Mouse (Mus musculus) retina, embryonic 14.5 days (tissue): Measurements from ENCODE around the gene Nudcd3.

Experiments
- DNase-seq: peaks from one replicate; pipeline ENCODE4 v3.0.0-alpha.2; 2015; ENCODE audit warnings: low spot score

Gene Nudcd3

GRCm38 (mm10) chr11:6200087-6200569, at the start of gene Nudcd3:
Gene Nudcd3 (minus strand): TSS chr11:6200415.
- peak; percentile 90 for DNase-seq

DNA sequence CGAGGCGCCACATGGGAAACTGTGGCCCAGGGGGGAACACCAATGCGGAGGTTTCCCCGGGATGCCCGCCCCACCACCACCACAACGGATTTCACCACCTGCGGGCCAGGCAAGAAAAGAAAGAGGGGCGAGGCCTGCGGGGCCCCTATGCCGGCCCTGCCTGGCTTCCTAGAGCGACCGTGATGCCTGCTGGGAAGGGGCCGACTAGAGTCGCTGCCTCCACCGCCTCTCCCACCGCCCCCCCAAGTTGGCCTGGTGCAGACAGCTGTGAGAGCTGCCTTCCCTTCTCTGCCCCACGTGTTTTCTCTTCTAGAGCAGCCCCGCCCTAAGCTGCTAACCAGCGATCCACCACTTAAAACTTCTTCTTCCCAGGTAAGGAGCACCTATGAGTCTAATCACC, 44.5 kb upstream of the Nudcd3 start:
- DNase-seq: no peak

GRCm38 (mm10) chr11:6233025-6233424, 32.8 kb upstream of the Nudcd3 start:
- no peak for DNase-seq

GRCm38 (mm10) chr11:6230012-6230411, 29.8 kb upstream of the Nudcd3 start, which contains the start of gene Npc1l1:
Gene Npc1l1 (minus strand): TSS chr11:6230143.
- DNase-seq: no peak

- DNase-seq: no peak
These were observed 24.5 kb upstream of the Nudcd3 start for GRCm38 (mm10) chr11:6224541-6225229.

DNA sequence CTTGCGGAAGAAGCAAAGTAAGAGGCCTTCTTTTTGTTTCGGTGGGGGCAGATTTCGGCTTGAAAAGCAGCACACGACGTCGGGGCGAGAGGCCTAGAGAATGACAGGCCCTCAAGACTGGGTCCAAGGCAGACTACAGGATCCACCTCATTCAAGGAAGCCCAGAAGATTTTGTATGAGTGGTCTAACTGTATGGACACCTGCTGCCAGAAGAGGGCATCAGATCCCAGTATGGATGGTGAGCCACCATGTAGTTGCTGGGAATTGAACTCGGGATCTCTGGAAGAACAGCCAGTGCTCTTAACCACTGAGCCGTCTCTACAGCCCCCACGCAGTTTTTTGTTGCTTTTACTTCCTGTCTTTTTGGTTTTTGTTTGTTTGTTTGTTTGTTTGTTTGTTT, 22.0 kb upstream of the Nudcd3 start:
- DNase-seq: no peak

- no peak for DNase-seq
These were observed 19.8 kb upstream of the Nudcd3 start for GRCm38 (mm10) chr11:6219967-6220366.

DNA sequence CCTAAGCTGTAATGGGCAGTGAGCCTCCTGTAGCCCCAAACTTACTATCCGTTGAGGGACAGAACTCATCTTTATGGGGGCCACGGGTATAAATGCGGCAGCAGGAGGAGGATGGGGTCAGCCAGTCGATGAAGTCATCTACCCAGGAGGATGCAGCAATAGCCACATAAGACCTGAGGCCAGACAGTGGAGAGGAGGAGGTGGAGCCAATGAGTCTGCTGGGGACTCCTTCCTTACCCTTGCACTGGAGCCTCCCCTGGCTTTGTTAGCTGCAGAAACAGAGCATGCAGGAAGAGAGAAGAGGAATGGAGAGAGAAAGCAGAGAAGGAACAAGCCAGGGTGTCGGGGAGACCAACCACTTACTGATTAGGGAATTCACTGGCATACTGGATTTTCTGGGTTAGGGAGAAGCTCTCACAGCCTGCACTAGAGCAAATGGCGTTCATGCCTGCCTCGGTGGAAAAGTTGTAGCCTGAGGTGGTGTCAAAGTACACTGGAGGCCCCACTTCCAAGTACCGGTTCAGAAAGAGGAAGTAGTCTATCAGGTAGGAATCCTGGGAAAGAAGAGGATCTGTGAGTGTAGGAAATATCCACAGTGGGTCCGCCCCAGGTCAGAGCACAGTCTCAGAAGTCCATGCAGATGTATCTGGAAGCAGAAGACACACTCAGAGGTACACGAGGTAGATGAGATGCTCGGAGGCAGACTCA, 18.1 kb upstream of the Nudcd3 start:
- no peak for DNase-seq

DNA sequence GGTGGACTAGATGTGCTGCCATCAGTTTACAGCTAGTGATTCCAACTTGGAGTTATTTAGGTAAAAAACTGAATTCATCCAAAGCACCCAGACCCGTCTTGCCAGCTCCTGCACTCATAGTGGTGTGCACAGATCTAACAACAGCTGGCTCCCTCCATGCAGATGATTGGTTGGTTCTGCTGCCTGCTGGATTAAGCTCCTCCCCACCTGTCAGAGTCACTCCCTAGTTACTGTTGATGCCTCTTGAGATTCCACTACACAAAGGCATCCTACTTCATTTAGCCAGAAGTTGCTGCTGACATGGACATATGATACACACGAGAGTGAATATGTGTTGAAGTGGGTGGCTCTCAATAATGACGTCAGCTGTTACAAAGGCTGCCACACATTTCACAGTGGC, 16.6 kb upstream of the Nudcd3 start:
- DNase-seq: peak; percentile 10

- no peak for DNase-seq
These were observed 7.9 kb upstream of the Nudcd3 start for GRCm38 (mm10) chr11:6208158-6208557.

DNA sequence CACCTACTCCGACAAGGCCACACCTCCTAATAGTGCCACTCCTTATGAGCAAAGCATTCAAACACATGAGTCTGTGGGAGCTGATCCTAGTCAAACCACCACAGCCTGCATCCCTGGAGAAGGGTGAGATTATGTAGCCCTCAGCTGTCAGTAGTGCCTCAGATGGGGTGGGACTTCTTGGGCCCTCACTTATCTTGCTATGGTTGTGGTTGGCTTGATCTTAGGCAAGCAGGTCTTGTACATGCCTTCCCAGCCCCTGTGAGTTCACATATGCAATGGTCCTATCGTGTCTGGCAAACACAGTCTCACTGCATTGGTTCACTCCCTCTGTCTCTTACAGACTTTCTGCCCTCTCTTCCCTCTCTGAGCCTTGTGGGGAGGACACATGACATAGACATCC, 6.9 kb upstream of the Nudcd3 start:
- no peak for DNase-seq

- DNase-seq: no peak
These were observed 355 bp upstream of the Nudcd3 start for GRCm38 (mm10) chr11:6200570-6200969.

- DNase-seq: no peak
These were observed 667 bp downstream of the Nudcd3 start, which contains the start of gene A730071L15Rik for GRCm38 (mm10) chr11:6199410-6200086. Gene A730071L15Rik (plus strand): TSS chr11:6200029.

DNA sequence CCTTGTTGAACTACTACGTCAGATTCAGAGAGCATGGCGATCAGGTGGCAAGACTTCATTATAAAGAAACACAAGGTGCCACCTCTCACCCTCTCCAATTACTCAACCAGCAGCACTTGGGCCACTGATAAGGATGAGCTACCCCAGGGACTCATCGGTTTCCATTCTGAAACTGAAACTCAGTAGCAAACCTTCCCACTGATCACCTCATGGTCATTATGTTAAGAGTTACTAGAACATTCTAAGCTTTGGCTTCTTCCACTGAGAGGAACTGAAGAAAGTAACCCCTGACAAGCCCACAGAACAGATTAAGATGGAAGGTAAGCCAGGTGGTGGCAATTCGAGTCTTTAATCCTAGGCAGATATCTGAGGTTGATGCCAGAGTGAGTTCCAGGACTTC, 1.8 kb downstream of the Nudcd3 start:
- DNase-seq: no peak

DNA sequence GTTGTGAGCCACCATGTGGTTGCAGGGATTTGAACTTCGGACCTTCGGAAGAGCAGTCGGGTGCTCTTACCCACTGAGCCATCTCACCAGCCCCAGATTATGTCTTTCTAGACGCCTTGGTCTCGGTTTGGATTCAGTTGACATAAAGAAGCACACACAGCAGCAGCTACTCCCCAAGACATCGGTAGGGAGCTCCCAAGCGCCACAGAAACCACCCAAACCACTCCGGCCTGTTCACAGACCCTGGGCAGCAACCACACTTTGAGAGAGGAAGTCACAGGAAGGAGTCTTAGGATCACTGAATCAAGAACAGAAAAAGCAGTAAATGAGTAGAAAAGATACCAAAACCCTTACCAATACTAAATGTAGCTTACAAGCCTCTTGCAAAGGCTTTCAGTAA, 3.4 kb downstream of the Nudcd3 start:
- DNase-seq: no peak

GRCm38 (mm10) chr11:6187878-6188277, 12.3 kb downstream of the Nudcd3 start:
- peak; percentile 90 for DNase-seq

DNA sequence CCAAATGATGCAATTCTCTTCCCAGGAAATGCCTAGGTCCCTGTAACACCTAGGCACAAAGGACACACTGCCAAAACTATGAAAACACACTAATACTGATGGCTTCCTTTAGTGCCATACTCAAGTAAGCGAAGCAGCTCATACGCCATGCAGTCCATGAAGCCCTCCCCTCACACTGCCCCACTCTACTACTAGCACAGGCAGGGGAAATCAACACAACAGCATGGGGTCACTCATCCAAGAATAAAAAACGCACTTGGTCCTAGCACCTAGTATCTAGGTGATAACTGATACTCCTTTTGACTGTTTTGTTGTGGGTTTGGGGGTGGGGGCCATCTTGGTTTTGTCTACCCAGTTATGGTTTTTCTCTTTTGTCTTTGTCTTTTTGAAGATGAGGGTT, 12.8 kb downstream of the Nudcd3 start:
- no peak for DNase-seq

DNA sequence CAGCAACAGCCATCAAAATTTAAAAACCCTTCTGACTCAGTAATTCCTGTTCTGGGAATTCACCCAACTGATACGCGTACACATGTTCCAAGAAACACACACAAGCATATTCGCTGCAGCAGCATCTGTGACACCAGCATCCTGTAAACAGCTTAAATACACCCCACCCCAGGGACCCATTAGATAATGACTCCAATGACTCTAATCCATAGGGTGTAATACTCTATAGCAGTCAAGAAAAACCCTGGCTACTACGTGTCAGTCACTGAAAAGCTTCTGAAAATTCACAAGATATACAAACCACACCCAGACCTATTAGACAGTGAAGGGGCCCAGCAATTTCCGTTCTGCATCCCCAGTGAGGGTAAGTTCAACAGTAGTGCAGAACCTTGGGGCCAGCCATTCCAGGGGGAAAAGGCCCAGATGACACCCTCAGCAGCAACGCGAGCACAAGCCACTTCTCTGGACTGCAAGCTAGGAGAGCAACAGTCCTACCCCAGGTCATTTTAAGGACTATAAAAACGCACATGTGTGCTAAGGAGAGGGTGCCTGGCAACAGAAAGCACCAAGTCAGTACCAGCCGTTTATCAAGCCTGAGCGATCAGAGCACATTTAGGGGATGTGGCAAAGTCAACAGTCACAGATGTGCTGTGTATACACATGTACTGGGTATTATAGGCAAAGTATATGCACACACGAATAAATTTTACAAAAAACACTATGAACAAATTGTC, 15.8 kb downstream of the Nudcd3 start:
- DNase-seq: no peak

DNA sequence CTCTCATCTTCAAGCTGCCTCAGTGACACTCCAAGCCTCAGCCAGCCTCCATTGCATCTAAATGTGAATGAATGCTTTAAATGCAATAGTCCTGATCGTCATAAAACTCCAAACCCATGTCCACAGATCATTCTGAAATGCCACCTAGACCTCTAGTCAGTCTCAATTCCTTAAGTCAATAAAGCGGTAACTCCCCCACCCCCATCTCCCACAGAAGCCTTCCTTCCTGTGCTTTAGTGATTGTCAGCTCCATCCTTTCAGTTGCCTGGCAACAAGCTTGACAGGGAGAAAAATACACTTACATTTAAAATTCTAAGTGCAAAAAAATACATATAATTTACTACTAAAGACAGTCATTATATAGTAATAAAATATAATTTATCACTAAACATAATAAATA, 17.0 kb downstream of the Nudcd3 start:
- no peak for DNase-seq

- no peak for DNase-seq
These were observed 19.3 kb downstream of the Nudcd3 start for GRCm38 (mm10) chr11:6180811-6181399.

- DNase-seq: no peak
These were observed 21.0 kb downstream of the Nudcd3 start for GRCm38 (mm10) chr11:6179194-6179593.

DNA sequence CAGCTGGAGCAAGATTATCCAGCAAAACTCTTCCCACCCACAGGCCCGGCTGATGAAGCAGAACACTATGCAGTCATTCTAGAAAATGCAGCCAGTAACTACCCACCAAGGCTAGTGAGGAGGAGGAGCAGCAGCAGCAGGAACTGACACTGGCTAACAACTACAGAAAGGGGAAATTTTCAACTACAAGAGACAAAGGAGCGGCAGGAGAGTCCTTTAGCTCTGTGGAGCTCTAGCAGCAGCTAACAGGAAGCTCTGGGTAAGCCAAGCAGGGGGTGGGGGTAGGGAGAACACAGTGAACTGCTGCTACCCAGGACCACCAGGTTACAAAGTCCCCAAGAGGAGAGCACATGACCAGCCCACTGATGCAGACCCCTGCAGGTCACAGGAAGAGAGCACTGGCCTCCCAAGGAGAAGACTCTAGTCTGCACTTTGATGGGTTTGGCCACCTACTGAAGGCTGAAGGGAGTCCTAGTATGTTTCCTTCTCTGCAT, 21.5 kb downstream of the Nudcd3 start:
- DNase-seq: no peak
